Mouse (Mus musculus) E14TG2a.4 (cell line): Measurements from ENCODE around the gene Hdac9.

Experiments
- CTCF ChIP-seq: conservative IDR thresholded peaks from 2 replicates; pipeline ENCODE4 v1.5.1; 2014; ENCODE audit warnings: low read length
- NANOG ChIP-seq: IDR thresholded peaks from 2 replicates; pipeline ENCODE4 v1.6.1; 2014; ENCODE audit warnings: borderline replicate concordance, low read length, mixed read lengths

GRCm38 (mm10) chr12:34342761-34343160 lies 574.1 kb downstream of the Hdac9 start:
- TF ChIP-seq CTCF: no peak
- TF ChIP-seq NANOG: no peak
